Mouse (Mus musculus): ENCODE data around the gene Plcb3. TPM values are rescaled to one million over a fixed set of nuclear protein-coding genes. Genes with fewer than 3 reads are reported as not detected.

Gene Plcb3
- 13.0 and 14.2 TPM in 2 replicates for polyA plus RNA-seq (2014; fragmentation: Nextera tagmentation; extraction: Ambion mirVana)

- under 1% methylated on average over 16 of the region's 16 CpGs for WGBS
- H3K9ac ChIP-seq (ENCODE audit: low read length) = peak within 1 kb of the TSS; percentile 94
- no peaks in the 10 kb centered on the region for H3K9me3 ChIP-seq (ENCODE audit: control insufficient read depth, low read length)
- no peak for ATAC-seq (ENCODE audit: low FRiP score)
- H3K4me3 ChIP-seq (ENCODE audit: low read depth, low read length) = peak within 1 kb of the TSS; percentile 83
- peak within 1 kb of the TSS; percentile 95 for H3K4me2 ChIP-seq
- H3K4me1 ChIP-seq (ENCODE audit: control insufficient read depth, insufficient read depth, low read length) = peaks cover 40% of the 10 kb centered on the region
- H3K36me3 ChIP-seq (ENCODE audit: control insufficient read depth, insufficient read depth, low read length) = peaks cover 12% of the 10 kb centered on the region
- peak; percentile 96 for DNase-seq (ENCODE audit: low spot score, missing footprints)
- H3K27ac ChIP-seq (ENCODE audit: low read depth, low read length) = peak within 1 kb of the TSS; percentile 89
- H3K27me3 ChIP-seq (ENCODE audit: control insufficient read depth, insufficient read depth, low read length) = no peaks in the 10 kb centered on the region; the same call in 1 of the 2 replicates
Measured at GRCm38 (mm10) chr19:6975537-6976521, at the start of gene Plcb3. Gene Plcb3, minus strand, starts transcription at chr19:6976470.

GRCm38 (mm10) chr19:7020224-7020641 is 44.0 kb upstream of the Plcb3 start:
- ATAC-seq (ENCODE audit: low FRiP score) (no peak), DNase-seq (ENCODE audit: low spot score, missing footprints) (peak; percentile 85)

DNA sequence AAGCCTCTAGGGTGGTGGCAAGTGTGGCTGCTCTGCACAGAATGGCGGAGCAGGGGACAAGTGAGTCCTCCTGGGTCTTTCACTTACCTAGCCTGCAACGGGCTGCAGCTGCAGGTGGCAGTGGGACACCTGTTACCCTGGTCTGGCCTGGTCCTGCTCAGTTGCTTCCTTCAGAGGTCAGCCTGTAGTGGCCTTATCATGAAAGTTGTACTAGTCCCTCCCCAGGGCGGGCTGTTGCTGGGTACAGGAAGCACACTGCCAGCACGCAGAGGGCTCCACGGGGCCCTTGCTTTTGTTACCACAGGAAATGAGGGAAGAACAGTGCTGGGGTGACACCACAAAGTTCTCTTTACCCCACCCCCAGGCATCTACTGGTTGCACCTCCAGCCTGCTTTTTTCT is 42.9 kb upstream of the Plcb3 start, which contains the start of gene Fermt3:
Fermt3 (minus strand) TSS at position 279 of the 400 bp plus-strand sequence.
- 95% methylated on average over 5 of the region's 5 CpGs for WGBS
- no peak within 1 kb of the TSS for H3K4me3 ChIP-seq (ENCODE audit: low read depth, low read length)
- H3K9me3 ChIP-seq (ENCODE audit: control insufficient read depth, low read length) = no peaks in the 10 kb centered on the region
- H3K4me1 ChIP-seq (ENCODE audit: control insufficient read depth, insufficient read depth, low read length) = no peaks in the 10 kb centered on the region
- no peak within 1 kb of the TSS for H3K4me2 ChIP-seq
- H3K27me3 ChIP-seq (ENCODE audit: control insufficient read depth, insufficient read depth, low read length) = no peaks in the 10 kb centered on the region
- no peak within 1 kb of the TSS for H3K9ac ChIP-seq (ENCODE audit: low read length)
- DNase-seq (ENCODE audit: low spot score, missing footprints) = no peak
- H3K27ac ChIP-seq (ENCODE audit: low read depth, low read length) = no peak within 1 kb of the TSS
- peaks cover 24% of the 10 kb centered on the region for H3K36me3 ChIP-seq (ENCODE audit: control insufficient read depth, insufficient read depth, low read length)
- no peak for ATAC-seq (ENCODE audit: low FRiP score)

More at GRCm38 (mm10) chr19:7020224-7020641, 44.0 kb upstream of the Plcb3 start:
- Histone ChIP-seq H3K27me3 (ENCODE audit: control insufficient read depth, insufficient read depth, low read length) (no peaks in the 10 kb centered on the region), H3K36me3 (ENCODE audit: control insufficient read depth, insufficient read depth, low read length) (peaks cover 34% of the 10 kb centered on the region), H3K9me3 (ENCODE audit: control insufficient read depth, low read length) (no peaks in the 10 kb centered on the region), H3K27ac (ENCODE audit: low read depth, low read length) (no peak overlapping the region), H3K4me1 (ENCODE audit: control insufficient read depth, insufficient read depth, low read length) (no peaks in the 10 kb centered on the region), H3K4me3 (ENCODE audit: low read depth, low read length) (no peak overlapping the region), H3K4me2 (no peak overlapping the region), H3K9ac (ENCODE audit: low read length) (no peak overlapping the region)
- WGBS = 61% methylated on average over 3 of the region's 3 CpGs

DNA sequence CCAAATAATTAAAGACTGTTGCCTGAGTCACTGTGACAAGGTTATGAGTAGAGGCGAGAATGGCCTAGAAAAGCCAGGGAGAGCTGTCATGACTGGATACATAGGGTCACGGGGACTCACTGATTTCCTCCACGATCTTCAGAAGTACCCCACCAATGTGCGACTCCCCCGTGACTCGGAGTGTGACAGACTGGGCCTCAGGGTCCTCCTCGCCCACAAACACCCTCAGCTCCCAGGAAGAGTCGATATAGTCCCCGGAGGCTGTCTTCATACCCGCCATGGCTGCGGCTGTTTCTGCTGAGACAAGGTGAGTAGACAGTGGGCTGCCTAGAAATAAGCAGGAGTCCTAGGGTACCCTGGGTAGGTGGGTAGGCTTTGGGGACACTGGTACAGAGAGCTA is 42.3 kb upstream of the Plcb3 start:
- no peak for ATAC-seq (ENCODE audit: low FRiP score)
- no peak overlapping the region for H3K4me3 ChIP-seq (ENCODE audit: low read depth, low read length)
- no peaks in the 10 kb centered on the region for H3K27me3 ChIP-seq (ENCODE audit: control insufficient read depth, insufficient read depth, low read length)
- 90% methylated on average over 11 of the region's 11 CpGs for WGBS
- no peak for DNase-seq (ENCODE audit: low spot score, missing footprints)
- H3K36me3 ChIP-seq (ENCODE audit: control insufficient read depth, insufficient read depth, low read length) = peaks cover 23% of the 10 kb centered on the region
- no peak overlapping the region for H3K27ac ChIP-seq (ENCODE audit: low read depth, low read length)
- no peaks in the 10 kb centered on the region for H3K4me1 ChIP-seq (ENCODE audit: control insufficient read depth, insufficient read depth, low read length)
- H3K9me3 ChIP-seq (ENCODE audit: control insufficient read depth, low read length) = no peaks in the 10 kb centered on the region
- no peak overlapping the region for H3K4me2 ChIP-seq
- no peak overlapping the region for H3K9ac ChIP-seq (ENCODE audit: low read length)

- H3K36me3 ChIP-seq (ENCODE audit: control insufficient read depth, insufficient read depth, low read length) = peaks cover 16% of the 10 kb centered on the region
- H3K4me2 ChIP-seq = no peak overlapping the region
- DNase-seq (ENCODE audit: low spot score, missing footprints) = no peak
- H3K4me1 ChIP-seq (ENCODE audit: control insufficient read depth, insufficient read depth, low read length) = no peaks in the 10 kb centered on the region
- H3K4me3 ChIP-seq (ENCODE audit: low read depth, low read length) = no peak overlapping the region
- no peaks in the 10 kb centered on the region for H3K27me3 ChIP-seq (ENCODE audit: control insufficient read depth, insufficient read depth, low read length)
- no peak overlapping the region; the same call in 1 of the 2 replicates for H3K9ac ChIP-seq (ENCODE audit: low read length)
- no peaks in the 10 kb centered on the region for H3K9me3 ChIP-seq (ENCODE audit: control insufficient read depth, low read length)
- WGBS = 86% methylated on average over 12 of the region's 12 CpGs
- H3K27ac ChIP-seq (ENCODE audit: low read depth, low read length) = no peak overlapping the region
- no peak for ATAC-seq (ENCODE audit: low FRiP score)
Measured at GRCm38 (mm10) chr19:7017541-7018457, 41.5 kb upstream of the Plcb3 start.

- no peak for DNase-seq (ENCODE audit: low spot score, missing footprints)
- Histone ChIP-seq H3K27me3 (ENCODE audit: control insufficient read depth, insufficient read depth, low read length) (no peaks in the 10 kb centered on the region), H3K4me1 (ENCODE audit: control insufficient read depth, insufficient read depth, low read length) (no peaks in the 10 kb centered on the region), H3K4me3 (ENCODE audit: low read depth, low read length) (no peak overlapping the region), H3K36me3 (ENCODE audit: control insufficient read depth, insufficient read depth, low read length) (0 out of 2 replicates have a peak, but pooled peaks cover 3% of the 10 kb centered on the region), H3K9ac (ENCODE audit: low read length) (no peak overlapping the region), H3K9me3 (ENCODE audit: control insufficient read depth, low read length) (no peaks in the 10 kb centered on the region), H3K27ac (ENCODE audit: low read depth, low read length) (no peak overlapping the region), H3K4me2 (no peak overlapping the region)
- WGBS = 93% methylated on average over 20 of the region's 20 CpGs
- no peak for ATAC-seq (ENCODE audit: low FRiP score)
Measured at GRCm38 (mm10) chr19:7014481-7015135, 38.3 kb upstream of the Plcb3 start.

- ATAC-seq (ENCODE audit: low FRiP score) = no peak
- H3K36me3 ChIP-seq (ENCODE audit: control insufficient read depth, insufficient read depth, low read length) = 0 out of 2 replicates have a peak, but pooled peaks cover 3% of the 10 kb centered on the region
- WGBS = 85% methylated on average over 9 of the region's 9 CpGs
Measured at GRCm38 (mm10) chr19:7013984-7014383, 37.7 kb upstream of the Plcb3 start.

DNA sequence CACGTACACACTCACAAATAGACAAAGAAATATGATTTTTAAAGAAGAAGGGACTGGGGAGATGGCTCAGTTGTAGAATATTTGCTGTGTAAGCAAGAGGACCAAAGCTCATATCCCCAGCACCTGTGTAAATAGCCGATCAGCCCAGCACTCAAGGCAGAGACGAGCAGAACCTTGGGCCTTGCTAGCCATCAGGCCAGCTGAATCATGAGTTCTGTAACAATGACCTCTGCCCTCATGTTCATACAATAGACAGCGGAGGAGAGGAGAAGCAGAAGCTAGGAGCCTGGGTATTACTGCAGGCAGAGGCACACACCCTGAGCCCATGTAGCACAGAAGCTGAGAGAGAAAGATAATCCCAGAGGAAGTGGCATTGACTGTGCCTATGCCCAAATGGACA is 36.2 kb upstream of the Plcb3 start:
- Histone ChIP-seq H3K36me3 (ENCODE audit: control insufficient read depth, insufficient read depth, low read length) (0 out of 2 replicates have a peak, but pooled peaks cover 3% of the 10 kb centered on the region), H3K27ac (ENCODE audit: low read depth, low read length) (no peak overlapping the region), H3K4me1 (ENCODE audit: control insufficient read depth, insufficient read depth, low read length) (no peaks in the 10 kb centered on the region), H3K9ac (ENCODE audit: low read length) (no peak overlapping the region), H3K27me3 (ENCODE audit: control insufficient read depth, insufficient read depth, low read length) (no peaks in the 10 kb centered on the region), H3K4me2 (no peak overlapping the region), H3K4me3 (ENCODE audit: low read depth, low read length) (no peak overlapping the region), H3K9me3 (ENCODE audit: control insufficient read depth, low read length) (no peaks in the 10 kb centered on the region)
- DNase-seq (ENCODE audit: low spot score, missing footprints) (no peak), ATAC-seq (ENCODE audit: low FRiP score) (no peak)
- WGBS = 80% methylated on average over 4 of the region's 4 CpGs

More at GRCm38 (mm10) chr19:7013984-7014383, 37.7 kb upstream of the Plcb3 start:
- Histone ChIP-seq H3K4me1 (ENCODE audit: control insufficient read depth, insufficient read depth, low read length) (no peaks in the 10 kb centered on the region), H3K9me3 (ENCODE audit: control insufficient read depth, low read length) (no peaks in the 10 kb centered on the region), H3K4me2 (no peak overlapping the region), H3K27me3 (ENCODE audit: control insufficient read depth, insufficient read depth, low read length) (no peaks in the 10 kb centered on the region), H3K4me3 (ENCODE audit: low read depth, low read length) (no peak overlapping the region), H3K27ac (ENCODE audit: low read depth, low read length) (no peak overlapping the region), H3K9ac (ENCODE audit: low read length) (no peak overlapping the region)
- DNase-seq (ENCODE audit: low spot score, missing footprints) = no peak

All from midbrain, embryonic 11.5 days (tissue).